Mouse (Mus musculus): ENCODE data around the gene Npl.
"Not testable (repeated sequence)": the region's sequence is repeated elsewhere in the genome, so short reads cannot be mapped to it uniquely, and the experiment has no call there.

Gene Npl

DNA sequence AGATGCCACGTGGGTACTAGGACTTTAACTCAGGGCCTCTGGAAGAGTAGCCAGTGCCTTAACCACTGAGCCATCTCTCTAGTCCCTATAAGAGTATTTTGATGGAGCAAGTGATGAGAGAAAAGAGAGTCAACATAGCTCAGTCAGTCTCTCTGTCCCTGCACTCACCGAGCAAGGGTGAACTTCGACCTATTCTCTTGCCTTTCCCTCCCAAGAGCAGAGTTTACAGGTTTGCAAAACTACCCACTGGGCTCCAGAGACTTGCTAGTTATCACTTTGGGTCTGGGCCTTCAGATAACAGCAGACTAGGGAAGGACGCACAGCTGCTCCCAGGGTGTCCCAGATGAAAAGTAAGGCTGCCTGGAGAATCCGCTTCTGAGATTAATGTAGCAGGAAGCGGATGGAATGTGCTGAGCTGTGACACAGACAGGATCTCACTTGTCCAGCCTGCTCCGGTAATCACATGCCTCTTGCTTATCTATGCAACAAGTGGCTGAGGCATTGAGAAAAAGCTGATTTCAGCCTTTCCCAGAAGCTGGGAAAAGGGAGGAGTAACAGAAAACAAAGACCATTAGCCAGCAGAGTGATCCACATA is 7.0 kb downstream of the Npl start:
- DNase-seq (ENCODE audit: low spot score), result no peak

DNA sequence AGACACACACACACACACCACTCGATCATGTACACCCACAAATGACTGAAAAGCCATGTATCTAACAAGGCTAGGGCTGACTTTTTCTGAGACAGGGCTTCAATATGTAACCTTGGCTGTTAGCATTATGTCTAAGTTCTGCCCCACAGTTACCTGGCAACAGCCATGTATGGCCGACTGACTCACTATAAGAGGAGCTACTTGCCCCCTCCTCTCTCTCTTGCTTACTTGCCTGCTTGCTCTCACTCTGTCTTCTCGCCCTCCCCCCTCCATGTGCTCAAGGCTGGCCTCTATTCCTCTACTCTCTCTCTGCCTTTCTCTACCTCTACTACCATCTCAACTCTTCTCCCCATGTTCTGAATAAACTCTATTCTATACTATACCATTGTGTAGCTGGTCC is 9.1 kb downstream of the Npl start:
- no peak for DNase-seq (ENCODE audit: low spot score)

DNA sequence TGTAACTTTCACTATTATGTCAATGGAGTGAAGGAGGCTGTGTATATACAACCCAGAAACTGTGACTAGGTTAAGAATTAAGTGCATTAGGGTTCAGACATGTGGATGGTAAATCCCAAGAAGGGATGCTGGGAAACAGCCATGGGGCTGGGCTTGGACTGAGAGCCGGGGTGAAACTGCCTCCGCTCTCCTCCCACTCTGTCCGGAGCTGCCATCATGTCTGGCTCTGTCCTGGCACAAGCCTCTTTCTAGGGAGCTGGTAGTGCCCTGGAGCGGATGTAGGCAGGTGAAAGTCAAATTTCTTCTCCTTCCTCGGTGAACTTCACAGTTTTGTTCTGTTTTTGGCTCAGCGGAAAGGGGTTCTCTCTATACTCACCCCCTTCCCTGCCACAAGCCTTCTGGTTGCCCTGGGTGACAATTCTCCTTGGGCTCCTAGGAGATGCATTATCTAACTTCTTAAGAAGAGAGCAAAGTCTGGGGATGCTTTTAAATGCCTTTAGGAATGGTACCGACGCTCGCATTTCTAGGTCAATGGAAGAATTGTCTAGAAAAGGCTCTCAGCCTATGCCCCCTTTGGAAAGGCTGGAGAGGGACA is 10.0 kb downstream of the Npl start:
- DNase-seq (ENCODE audit: low spot score), result no peak

DNA sequence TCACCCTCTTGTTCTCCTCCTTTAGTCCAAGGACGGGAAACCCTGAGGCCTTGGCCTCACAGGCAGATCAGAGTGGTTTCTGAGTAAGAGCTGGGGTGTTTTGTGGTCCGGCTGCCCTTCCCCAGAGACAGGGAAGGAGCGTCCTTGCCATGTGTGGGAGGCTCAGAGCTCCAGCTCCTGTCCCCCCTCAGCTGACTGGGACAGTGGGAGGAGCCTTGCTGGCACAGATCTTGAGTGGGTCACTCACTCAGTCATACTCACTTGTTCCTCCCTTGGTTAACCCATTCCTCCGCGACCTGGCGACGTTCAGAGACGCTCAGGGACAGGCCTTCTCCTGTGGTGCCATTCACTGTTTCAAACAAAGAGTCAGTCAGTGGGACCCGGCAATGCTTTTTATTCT is 14.2 kb downstream of the Npl start:
- no peak for DNase-seq (ENCODE audit: low spot score)

DNA sequence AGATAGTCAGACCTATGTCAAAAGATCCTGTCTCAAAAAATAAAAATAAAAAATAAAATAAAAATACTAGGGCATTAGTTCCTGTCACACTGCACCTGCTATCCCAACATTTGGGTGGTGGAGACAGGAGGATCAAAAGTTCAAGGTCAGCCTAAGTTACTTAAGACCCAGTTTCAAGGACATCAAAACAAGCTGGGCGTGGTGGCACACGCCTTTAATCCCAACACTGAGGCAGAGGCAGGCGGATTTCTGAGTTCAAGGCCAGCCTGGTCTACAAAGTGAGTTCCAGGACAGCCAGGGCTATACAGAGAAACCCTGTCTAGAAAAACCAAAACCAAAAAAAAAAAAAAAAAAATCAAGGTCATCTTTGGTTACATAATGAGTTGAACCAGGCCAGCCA is 16.9 kb downstream of the Npl start:
- not testable (repeated sequence) for DNase-seq (ENCODE audit: low spot score)

DNA sequence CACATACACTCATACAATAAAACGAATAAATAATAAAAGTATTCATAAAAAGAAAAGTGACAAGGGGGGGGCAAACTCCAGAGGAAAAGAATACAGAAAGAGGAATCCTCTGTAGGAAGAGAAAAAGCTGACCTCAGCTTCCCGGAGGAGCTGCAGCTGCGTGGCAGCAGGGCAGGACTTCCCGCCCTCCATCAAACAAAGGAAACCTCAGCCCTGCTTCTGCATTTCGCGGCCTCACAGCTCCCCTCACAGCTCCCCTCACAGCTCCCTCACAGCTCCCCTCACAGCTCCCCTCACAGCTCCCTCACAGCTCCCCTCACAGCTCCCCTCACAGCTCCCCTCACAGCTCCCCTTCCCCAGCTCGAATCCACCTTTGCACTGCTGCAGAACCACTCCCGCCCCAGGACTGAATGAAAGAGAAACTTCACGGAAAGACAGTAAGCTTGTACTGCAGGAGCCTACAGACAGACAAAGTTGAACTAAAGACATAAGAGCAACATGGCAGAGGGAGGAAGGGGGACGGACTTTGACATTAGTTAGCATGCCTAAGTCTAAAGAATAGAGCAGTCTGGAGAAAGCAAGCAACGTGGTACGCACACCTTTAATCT is 17.5 kb downstream of the Npl start:
- no peak for DNase-seq (ENCODE audit: low spot score)

DNA sequence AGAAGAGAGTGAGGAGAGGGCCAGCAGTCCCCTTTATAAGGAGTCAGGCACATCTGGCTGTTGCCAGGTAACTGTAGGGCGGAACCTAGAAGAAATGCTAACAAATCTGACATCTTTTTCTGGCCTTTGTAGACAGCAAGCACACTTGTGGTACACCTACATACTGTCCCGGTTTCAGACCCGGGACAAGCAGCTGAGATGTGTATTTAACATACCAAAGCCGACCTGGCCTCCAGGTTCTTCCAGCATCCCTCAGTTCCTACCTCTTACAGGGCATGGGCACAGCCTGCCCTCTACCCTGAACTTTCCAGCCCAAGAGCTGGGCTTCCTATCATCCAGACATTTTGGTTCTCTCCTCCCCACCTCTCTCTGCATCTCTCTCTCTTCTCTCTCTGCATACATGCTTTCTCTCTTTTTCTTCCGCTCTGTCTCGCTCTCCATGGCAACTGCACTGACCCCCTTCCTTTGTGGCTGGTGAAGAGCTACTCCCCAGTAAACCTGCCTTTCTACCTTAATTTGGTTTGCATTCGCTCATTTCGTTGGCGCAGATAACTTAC is 18.1 kb downstream of the Npl start:
- no peak for DNase-seq (ENCODE audit: low spot score)

DNA sequence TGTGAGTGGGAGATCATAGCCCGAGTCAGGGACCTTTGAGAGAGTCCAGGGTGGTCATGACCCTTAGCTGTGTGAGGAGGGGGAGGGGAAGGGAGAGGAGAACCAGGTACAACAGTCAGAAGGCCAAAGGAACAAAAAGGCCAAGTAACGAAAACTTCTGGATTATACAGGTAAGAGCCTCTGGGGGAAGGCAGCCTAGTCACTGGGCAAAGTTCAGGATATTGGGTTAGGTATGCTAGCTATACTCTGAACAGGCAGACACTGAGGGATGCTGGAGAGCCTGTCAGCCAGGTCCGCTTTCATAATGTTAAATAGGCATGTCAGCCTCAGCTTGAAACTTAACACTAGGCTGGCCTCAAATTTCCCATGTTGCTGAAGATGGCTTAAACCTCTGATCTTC is 27.7 kb downstream of the Npl start:
- no peak for DNase-seq (ENCODE audit: low spot score)

DNA sequence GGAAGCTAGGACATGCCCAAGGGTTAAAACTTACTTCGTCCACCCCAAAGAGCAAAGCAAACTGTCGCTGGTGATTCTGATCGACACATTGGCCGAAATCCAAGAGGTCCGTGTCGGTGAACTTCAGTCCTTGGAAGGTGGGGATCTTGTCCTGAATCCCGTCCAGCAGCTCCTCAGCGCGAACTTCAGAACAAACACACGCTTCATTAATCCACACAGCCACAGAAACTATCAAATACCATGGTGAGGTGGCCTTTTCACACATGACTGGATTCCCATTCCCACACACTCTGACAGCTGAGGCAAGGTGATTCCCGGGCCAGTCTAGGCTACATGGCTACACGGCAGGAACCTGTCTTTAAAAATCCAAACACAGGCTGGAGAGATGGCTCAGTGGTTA is 34.5 kb downstream of the Npl start:
- DNase-seq (ENCODE audit: low spot score), result no peak

DNA sequence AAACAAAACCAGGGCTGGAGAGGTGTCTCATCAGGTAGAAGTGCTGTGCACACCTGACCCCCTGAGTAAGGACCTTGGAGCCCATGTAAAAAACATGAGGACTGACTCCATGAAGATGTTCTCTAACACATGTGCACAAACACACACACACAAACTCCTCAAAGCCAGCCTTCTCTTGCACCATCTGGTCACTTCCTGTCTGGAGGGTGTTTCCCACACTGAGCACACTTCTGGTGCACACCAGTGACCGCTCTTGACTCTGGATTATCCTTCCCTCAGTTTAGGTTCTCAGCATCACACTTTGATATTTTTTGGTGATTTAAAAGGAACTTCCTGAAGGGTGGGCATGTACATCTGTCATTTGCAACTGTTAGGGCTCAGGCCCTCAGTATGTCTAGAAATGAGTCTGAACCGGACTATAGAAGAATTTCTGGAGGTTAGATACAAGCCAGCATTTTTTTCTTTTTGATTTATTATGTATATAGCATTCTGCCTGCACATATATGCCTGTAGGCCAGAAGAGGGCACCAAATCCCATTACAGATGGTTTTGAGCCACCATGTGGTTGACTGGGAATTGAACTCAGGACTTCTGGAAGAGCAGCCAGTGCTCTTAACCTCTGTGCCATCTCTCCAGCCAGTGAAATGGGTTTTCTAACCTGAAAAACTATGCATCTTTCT is 39.4 kb downstream of the Npl start:
- DNase-seq (ENCODE audit: low spot score), result no peak

DNA sequence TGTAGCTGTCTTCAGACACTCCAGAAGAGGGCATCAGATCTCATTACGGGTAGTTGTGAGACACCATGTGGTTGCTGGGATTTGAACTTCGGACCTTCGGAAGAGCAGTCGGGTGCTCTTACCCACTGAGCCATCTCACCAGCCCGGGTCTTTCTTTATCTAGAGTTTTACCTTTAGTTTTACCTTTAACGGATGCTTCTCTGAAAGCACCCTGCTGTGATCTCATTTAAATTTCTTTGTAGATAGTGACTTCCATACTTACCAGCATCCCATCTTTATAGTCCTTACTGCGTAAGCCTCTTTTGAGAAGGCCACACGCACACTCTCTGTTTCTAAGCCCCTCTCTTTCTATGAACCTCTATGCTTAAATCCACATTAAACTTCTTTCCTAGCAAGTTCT is 40.3 kb downstream of the Npl start:
- not testable (repeated sequence) for DNase-seq (ENCODE audit: low spot score)

DNA sequence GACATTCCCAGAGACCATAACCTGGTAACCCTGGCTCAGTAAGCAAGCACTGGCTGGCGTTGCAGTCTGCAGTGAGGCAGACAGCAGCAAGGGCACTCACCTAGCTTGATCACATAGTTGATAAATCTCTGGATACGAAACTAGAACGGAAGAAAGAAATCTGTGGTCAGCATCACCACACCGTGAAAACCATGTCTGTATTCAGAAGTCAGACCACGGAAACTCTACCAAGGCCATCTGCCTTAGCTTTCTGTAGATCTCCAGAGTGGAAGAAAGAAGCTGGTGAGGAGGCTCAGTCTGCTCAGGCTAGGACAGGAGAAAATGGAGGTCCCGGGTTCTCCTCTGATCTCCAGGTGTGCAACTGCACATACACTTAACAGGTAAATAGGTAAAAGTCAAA is 40.8 kb downstream of the Npl start:
- no peak for DNase-seq (ENCODE audit: low spot score)

DNA sequence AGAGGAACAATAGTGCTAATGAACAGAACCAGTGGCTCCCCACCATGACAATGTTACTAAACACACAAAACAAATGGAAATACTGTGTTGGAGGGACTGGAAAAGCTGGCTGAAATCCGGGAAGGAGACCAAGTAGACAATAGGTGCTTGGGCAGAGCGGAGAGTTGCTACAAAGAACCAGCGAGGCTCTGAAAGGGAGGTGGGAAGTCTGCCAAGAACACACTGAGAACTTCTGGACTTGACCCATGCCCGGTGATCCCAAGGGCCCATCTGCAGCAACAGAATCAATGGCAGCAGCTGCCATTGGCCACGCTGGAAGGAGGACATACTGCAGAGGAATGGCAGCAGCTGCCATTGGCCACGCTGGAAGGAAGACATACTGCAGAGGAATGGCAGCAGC is 43.6 kb downstream of the Npl start:
- no peak for DNase-seq (ENCODE audit: low spot score)

DNA sequence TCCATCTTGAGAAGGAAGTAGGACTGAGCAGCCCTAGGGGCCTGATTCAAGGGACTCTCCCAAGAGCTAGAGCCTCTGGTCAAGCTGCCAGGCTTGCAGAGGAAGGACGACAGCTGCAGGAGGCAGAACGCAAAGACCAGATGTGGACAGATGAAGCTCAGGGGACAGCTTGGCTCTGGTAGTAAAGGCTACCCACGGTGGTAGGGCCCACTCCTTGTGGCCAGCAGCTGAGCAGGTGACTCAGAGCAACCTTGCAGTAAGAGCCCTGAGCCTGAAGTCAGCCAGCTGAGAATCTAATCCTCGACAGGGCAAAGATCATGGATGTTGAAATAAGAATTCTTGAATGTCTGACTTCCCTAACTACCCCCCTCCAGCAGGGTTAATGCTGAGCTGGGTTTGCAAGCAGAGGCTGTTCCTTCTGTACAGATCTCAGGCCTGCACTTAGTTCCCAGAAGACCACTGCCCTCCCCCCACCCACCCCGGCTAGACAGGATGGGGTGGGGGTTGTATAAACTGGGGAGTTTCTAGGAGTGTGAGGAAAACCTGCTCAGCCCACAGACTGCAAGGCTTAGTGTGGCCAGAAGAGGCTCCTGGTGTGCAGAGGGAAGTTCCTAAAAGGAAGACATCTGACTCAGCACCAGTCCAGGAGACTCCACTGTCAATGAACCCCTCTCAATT is 48.1 kb downstream of the Npl start:
- DNase-seq (ENCODE audit: low spot score), result no peak

DNA sequence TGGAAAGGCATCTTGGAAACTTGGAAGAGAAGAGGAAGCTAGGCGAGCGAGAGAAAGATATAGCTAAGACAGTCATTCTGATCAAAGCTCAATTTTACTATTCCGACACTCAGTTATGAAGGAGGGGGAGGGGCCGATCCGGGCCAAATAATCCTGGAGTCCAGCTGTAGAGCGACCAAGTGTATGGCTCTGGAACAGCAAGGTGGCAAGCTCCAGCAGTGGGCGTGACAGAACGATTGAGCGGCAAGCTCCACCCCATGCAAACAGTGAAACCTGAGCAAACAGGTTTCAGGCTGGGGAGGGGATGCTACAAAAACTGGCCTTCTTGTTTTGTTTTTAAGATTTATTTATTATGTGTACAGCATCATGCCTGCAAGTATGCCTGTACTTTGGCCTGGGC is 49.8 kb downstream of the Npl start:
- DNase-seq (ENCODE audit: low spot score), result no peak

DNA sequence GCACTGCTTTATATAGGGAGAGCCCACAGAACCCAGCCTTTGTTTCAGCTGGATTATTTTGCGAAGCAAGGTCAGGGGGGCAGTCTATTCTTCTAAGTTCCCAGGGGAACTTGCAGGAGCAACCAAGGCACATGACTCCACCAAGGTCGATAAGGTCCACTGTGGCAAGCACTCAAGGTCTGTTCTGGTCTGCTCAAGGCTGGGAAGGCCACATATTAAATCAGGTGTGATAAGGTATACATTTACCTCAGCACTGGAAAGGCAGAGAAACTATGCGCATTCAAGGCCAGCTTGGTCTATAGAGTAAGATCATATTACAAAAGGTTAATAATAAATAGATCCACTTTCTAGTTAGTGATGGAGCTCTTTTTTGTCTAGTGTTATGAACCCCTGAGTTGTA is 53.8 kb downstream of the Npl start:
- DNase-seq (ENCODE audit: low spot score), result no peak

DNA sequence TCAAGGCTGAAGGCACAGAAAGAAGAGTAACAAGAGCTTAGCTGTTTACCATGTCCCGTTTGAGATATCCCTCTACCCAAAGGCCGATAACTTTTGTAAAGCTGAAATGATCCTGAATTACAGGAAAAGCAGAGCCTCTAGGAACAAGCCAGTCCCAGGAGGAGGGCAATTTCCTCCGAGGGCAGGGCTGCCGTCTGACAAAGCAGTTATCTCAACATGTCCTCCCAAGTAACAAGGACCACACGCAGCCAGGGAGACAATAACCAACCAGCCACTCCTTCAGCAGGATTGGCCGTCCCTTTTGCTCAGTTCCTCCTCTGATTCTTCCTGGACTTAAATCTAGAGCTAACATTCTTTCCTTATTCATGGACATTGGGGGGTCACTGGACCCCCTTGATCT is 55.9 kb downstream of the Npl start:
- no peak for DNase-seq (ENCODE audit: low spot score)

DNA sequence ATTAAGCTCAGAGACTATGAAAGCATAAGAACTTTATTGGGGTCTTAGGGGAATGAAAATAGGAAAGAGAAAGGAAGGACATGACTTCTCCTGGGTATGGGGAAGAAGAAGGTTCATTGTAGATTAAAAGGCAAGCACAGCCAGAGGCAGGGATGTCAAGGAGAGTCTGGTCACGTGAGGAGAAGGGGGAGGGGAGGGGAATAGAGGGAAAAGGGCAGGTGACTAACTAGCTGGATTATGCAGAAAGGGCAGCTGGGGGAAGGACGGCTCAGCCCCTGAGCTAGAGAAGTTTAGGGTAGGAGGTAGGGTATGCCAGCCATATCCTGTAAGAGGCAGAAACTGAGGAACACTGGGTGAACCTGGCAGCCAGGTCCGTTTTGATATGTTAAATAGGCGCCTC is 56.5 kb downstream of the Npl start:
- DNase-seq (ENCODE audit: low spot score), result no peak

DNA sequence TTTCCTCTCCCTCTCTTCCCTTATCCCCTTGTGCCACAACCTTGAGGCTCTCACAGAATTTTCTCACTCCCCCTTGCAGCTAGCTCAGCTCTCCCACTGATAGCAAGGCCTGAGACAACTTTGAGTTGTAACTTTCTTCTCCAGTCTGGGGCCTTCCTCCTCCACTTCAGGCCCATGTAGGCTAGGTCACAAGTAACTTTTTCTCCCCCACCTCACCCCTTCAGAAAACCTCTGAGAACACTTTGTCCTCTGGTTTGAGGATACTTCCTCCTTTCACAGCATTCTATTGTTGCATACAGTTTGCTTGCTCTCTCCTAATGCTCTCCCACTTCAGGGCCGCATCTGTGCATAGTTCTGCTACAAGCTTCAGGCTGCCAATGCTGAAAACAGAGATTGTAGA is 58.0 kb downstream of the Npl start:
- DNase-seq (ENCODE audit: low spot score), result no peak

DNA sequence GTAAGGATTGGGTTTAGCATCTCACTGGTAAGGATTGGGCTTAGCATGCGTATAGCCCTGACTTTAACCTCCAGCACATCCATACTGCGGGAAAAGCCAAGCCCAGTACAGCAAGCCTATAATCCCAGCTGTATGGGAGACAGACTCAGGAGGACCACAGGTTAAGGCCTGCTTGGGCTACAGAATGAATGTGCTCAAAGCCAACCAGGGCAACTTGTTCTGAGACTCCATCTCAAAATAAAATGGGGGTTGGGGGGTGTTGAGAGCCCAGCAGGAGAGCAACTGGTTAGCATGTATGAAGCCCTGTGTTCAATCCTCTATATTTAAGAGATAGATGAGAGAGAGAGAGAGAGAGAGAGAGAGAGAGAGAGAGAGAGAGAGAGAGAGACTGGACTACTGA is 58.5 kb downstream of the Npl start:
- no peak for DNase-seq (ENCODE audit: low spot score)

DNA sequence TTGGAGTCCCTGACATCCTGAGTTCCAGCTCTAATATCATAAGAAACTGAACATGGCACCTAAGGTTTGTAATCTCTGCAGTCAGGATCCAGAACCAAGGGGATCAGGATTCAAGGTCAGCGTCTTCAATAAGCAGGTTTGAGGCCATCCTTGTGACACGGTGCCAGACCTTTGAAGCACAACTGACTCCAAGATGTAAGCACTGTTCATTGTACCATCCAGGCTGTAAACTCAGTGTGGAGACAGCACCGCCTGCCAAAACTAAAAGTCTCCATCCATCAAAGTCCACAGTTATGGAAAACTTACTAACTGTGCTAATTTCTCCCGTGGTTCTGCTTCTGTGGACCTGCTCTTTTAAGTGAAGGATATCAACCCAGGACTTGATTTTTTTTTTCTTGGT is 59.9 kb downstream of the Npl start:
- DNase-seq (ENCODE audit: low spot score), result no peak

DNA sequence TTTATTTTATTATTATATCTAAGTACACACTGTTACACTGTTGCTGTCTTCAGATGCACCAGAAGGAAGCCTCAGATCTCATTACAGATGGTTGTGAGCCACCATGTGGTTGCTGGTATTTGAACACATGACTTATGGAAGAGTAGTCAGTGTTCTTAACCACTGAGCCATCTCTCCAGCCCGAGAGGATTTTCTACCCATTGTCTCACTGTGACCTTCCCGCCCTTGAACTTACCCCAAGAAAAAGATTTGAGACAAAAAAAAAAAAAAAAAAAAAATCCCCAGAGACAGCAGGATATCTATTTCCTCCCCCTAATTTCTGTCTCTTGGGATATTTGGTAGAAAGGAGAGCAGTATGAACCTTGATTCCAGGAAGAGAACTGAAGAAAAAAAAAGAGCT is 60.3 kb downstream of the Npl start:
- DNase-seq (ENCODE audit: low spot score), result no peak

DNA sequence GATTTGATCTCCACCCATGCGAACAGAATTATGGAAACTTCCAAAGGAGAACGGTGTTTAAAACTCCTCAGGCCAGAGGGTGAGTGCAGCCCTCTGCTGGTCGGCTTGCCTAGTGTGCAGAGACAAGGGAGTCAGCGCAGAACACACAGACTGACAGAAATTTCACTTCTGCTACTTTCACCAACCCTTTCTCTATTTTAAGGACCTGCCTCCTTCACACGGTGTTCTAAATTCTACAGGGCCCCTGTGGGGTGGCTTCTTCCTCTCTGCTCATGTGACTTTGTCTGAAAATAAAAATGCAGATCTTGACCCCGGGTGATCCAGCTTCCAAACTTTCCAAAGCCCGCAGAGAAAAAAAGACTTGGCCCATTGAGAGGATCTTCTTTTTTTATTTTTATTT is 60.7 kb downstream of the Npl start:
- DNase-seq (ENCODE audit: low spot score), result no peak

Measured in urinary bladder, postnatal 10 days (tissue).